Mouse (Mus musculus): ENCODE results near the gene Olfr403. TPM values are rescaled to one million over a fixed set of nuclear protein-coding genes. Genes with fewer than 3 reads are reported as not detected.

Olfr403 gene
- total and polyA plus RNA-seq, 3 experiments, result not detected

DNA sequence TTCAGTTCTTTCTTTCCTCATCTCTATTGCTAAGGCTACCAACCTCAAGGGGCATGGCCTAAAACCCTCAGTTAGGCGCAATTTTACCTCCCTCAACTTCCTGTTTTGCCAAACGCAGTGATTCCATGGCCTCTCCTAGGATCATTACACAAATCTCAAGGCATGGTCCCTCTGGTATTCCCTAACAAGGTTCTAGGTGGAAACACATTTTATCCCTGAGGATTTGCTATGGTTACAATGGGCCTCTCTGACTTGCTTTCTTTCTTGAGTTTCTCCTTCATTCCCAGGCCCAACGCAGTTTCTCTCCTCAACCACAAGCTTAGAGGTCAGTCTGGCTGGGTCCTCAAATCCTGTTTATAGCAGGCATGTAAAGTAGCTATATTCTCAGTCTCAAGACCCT is 32.8 kb upstream of the Olfr403 start, which contains the start of gene Olfr402:
Olfr402 (plus strand) TSS at position 301 of the 400 bp plus-strand sequence.
- Histone ChIP-seq H3K27me3 (replicated peaks) (peaks cover 64% of the 10 kb centered on the region), H3K79me2 (replicated peaks; ENCODE audit: control insufficient read depth, extremely low read depth, insufficient read depth, poor library complexity, severe bottlenecking) (no peaks in the 10 kb centered on the region), H3K9ac (ENCODE audit: insufficient read depth, low read depth) (no peak within 1 kb of the TSS), H3K27ac (ENCODE audit: insufficient read depth, low read depth) (no peak within 1 kb of the TSS), H3K4me1 (ENCODE audit: control insufficient read depth in 1 of 2, insufficient read depth in 2 of 2) (no peaks in the 10 kb centered on the region), H3K4me3 (replicated peaks in 1 of 3; ENCODE audit: low read depth in 2 of 3, low read length in 2 of 3, poor library complexity in 1 of 3) (no peak within 1 kb of the TSS), H3K9me3 (replicated peaks; ENCODE audit: low read length) (no peaks in the 10 kb centered on the region), H3K4me2 (ENCODE audit: insufficient read depth, low read depth, poor library complexity, severe bottlenecking) (no peak within 1 kb of the TSS), H3K36me3 (replicated peaks in 1 of 2; ENCODE audit: control insufficient read depth in 1 of 2, insufficient read depth in 1 of 2, low read length in 1 of 2) (no peaks in the 10 kb centered on the region)
- TF ChIP-seq IRF4 (IDR thresholded peaks at IDR 0.05; ENCODE audit: low read depth, low read length) (no peak), MAZ (IDR thresholded peaks at IDR 0.05; ENCODE audit: low read depth, low read length) (no peak), POLR2AphosphoS2 (IDR thresholded peaks at IDR 0.05; ENCODE audit: low read depth, low read length) (no peak), ETS1 (conservative IDR thresholded peaks at IDR 0.05; ENCODE audit: low read depth, low read length) (no peak), E2F4 (IDR thresholded peaks at IDR 0.05; ENCODE audit: insufficient replicate concordance, low read depth, low read length) (no peak), PAX5 (IDR thresholded peaks at IDR 0.05; ENCODE audit: low read length) (no peak), TBP (conservative IDR thresholded peaks at IDR 0.05; ENCODE audit: low read depth, low read length) (no peak)
- no peak for DNase-seq (ENCODE audit: extremely low read depth)
- dilution Hi-C loops (cut with MboI; ENCODE audit: extremely low pct_ligation_motif_present, extremely low pct_unique_long_range_greater_than_20kb, low sequenced_read_pairs), result no loop called here
- in situ Hi-C loops (cut with MboI; ENCODE audit: low pct_ligation_motif_present, low pct_unique_long_range_greater_than_20kb, low sequenced_read_pairs), result no loop called here

DNA sequence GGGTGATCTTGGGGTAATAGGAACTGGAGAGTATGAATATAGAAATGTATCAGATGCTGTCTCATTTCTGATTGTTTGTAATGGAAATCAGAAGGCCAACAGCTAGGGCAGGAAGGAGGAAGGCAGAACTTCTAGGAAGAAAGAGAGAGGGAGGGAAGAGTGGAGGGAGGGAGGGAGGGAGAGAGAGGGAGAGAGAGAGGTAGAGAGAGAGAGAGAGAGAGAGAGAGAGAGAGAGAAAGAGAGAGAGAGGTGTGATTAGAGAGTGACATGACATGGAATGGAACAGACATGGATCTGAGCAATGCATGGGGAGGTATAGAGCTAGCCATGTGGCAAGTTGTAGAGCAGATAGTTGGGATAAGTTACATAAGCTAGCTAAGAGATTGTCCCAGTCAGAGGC is 17.3 kb upstream of the Olfr403 start:
- Histone ChIP-seq H3K9me3 (replicated peaks; ENCODE audit: low read length) (no peaks in the 10 kb centered on the region), H3K4me1 (ENCODE audit: control insufficient read depth in 1 of 2, insufficient read depth in 2 of 2) (no peaks in the 10 kb centered on the region), H3K36me3 (replicated peaks in 1 of 2; ENCODE audit: control insufficient read depth in 1 of 2, insufficient read depth in 1 of 2, low read length in 1 of 2) (no peaks in the 10 kb centered on the region), H3K9ac (ENCODE audit: insufficient read depth, low read depth) (no peak overlapping the region), H3K27me3 (replicated peaks) (peaks cover 24% of the 10 kb centered on the region), H3K27ac (ENCODE audit: insufficient read depth, low read depth) (no peak overlapping the region), H3K79me2 (replicated peaks; ENCODE audit: control insufficient read depth, extremely low read depth, insufficient read depth, poor library complexity, severe bottlenecking) (no peaks in the 10 kb centered on the region), H3K4me2 (ENCODE audit: insufficient read depth, low read depth, poor library complexity, severe bottlenecking) (no peak overlapping the region), H3K4me3 (replicated peaks in 1 of 3; ENCODE audit: low read depth in 2 of 3, low read length in 2 of 3, poor library complexity in 1 of 3) (no peak overlapping the region)
- in situ Hi-C loops (cut with MboI; ENCODE audit: low pct_ligation_motif_present, low pct_unique_long_range_greater_than_20kb, low sequenced_read_pairs), result no loop called here
- dilution Hi-C loops (cut with MboI; ENCODE audit: extremely low pct_ligation_motif_present, extremely low pct_unique_long_range_greater_than_20kb, low sequenced_read_pairs), result no loop called here
- DNase-seq (ENCODE audit: extremely low read depth), result no peak
- no peak for TF ChIP-seq JUN (IDR thresholded peaks at IDR 0.05; ENCODE audit: insufficient read depth, low read depth, low read length)
- TF ChIP-seq ZMIZ1 (IDR thresholded peaks at IDR 0.05; ENCODE audit: low read depth, low read length), result no peak
- TF ChIP-seq TCF12 (IDR thresholded peaks at IDR 0.05; ENCODE audit: low read depth, low read length), result no peak
- no peak for TF ChIP-seq MAZ (IDR thresholded peaks at IDR 0.05; ENCODE audit: low read depth, low read length)
- no peak for TF ChIP-seq CTCF (conservative IDR thresholded peaks at IDR 0.05 in 1 of 2, IDR thresholded peaks at IDR 0.05 in 1 of 2; ENCODE audit: low read depth in 2 of 2, low read length in 2 of 2)
- TF ChIP-seq MAX (IDR thresholded peaks at IDR 0.05; ENCODE audit: low read length), result no peak
- no peak for TF ChIP-seq TBP (conservative IDR thresholded peaks at IDR 0.05; ENCODE audit: low read depth, low read length)
- no peak for TF ChIP-seq POLR2A (IDR thresholded peaks at IDR 0.05; ENCODE audit: low read depth, low read length)
- no peak for TF ChIP-seq JUND (conservative IDR thresholded peaks at IDR 0.05; ENCODE audit: low read depth, low read length)
- TF ChIP-seq NELFE (IDR thresholded peaks at IDR 0.05; ENCODE audit: low read depth, low read length), result no peak
- TF ChIP-seq USF1 (IDR thresholded peaks at IDR 0.05; ENCODE audit: low read depth, low read length), result no peak
- TF ChIP-seq MAFK (IDR thresholded peaks at IDR 0.05; ENCODE audit: insufficient replicate concordance, low read length), result no peak
- TF ChIP-seq BHLHE40 (IDR thresholded peaks at IDR 0.05; ENCODE audit: low read depth, low read length), result no peak
- TF ChIP-seq USF2 (conservative IDR thresholded peaks at IDR 0.05; ENCODE audit: low read depth, low read length), result no peak
- no peak for TF ChIP-seq ETS1 (conservative IDR thresholded peaks at IDR 0.05; ENCODE audit: low read depth, low read length)
- TF ChIP-seq E2F4 (IDR thresholded peaks at IDR 0.05; ENCODE audit: insufficient replicate concordance, low read depth, low read length), result no peak
- no peak for TF ChIP-seq ELF1 (IDR thresholded peaks at IDR 0.05; ENCODE audit: low read depth, low read length)

Measured in CH12.LX (cell line).